Mouse (Mus musculus) heart, embryonic 12.5 days (tissue): Measurements from ENCODE around the gene A230050P20Rik. TPM values are rescaled to one million over a fixed set of nuclear protein-coding genes. Genes with fewer than 3 reads are reported as not detected.

Experiments
- ATAC-seq: fragments of 200-750 bp; cut with Nextera tagmentation; 2 replicates; pipeline ENCODE4 v1.8.0; 2017; ENCODE audit warnings: moderate TSS enrichment, moderate library complexity; ENCODE audit not compliant: insufficient number of reproducible peaks, low FRiP score
- H3K27ac ChIP-seq: fragments of 300-500 bp; sonication (generic); 2 replicates; pipeline ENCODE4 v1.5.1; 2016; ENCODE audit warnings: mild to moderate bottlenecking, moderate library complexity; ENCODE audit not compliant: poor library complexity, severe bottlenecking
- H3K27me3 ChIP-seq: fragments of 300-500 bp; sonication (generic); replicated peaks from 2 replicates; pipeline ENCODE4 v1.6.1; 2016; ENCODE audit warnings: mild to moderate bottlenecking, moderate library complexity
- H3K36me3 ChIP-seq: fragments of 300-500 bp; sonication (generic); 2 replicates; pipeline ENCODE4 v1.6.1; 2016; ENCODE audit warnings: mild to moderate bottlenecking, moderate library complexity
- H3K4me1 ChIP-seq: fragments of 300-500 bp; sonication (generic); replicated peaks from 2 replicates; pipeline ENCODE4 v1.6.1; 2016; ENCODE audit warnings: mild to moderate bottlenecking
- H3K4me2 ChIP-seq: fragments of 300-500 bp; sonication (generic); 2 replicates; pipeline ENCODE4 v1.6.1; 2016; ENCODE audit warnings: mild to moderate bottlenecking, moderate library complexity
- H3K4me3 ChIP-seq: fragments of 300-500 bp; sonication (generic); 2 replicates; pipeline ENCODE4 v1.5.1; 2016; ENCODE audit warnings: mild to moderate bottlenecking
- H3K9ac ChIP-seq: fragments of 300-500 bp; sonication (generic); 2 replicates; pipeline ENCODE4 v1.6.1; 2016; ENCODE audit warnings: mild to moderate bottlenecking, moderate library complexity
- H3K9me3 ChIP-seq: fragments of 300-500 bp; sonication (generic); replicated peaks from 2 replicates; pipeline ENCODE4 v1.6.1; 2016; ENCODE audit warnings: mild to moderate bottlenecking, moderate library complexity
- WGBS: fragments of 180-500 bp; shearing (Covaris S2); methylation state at CpG from one replicate; pipeline ENCODE4 v1.1.7; 2016; 5-methylcytosine and 5-hydroxymethylcytosine counted together
- microRNA-seq: library from miRNA; unstranded; fragments of <30 nt; microRNA quantifications from one replicate; pipeline ENCODE4, GENCODE M21; 2017
- polyA plus RNA-seq: library from polyadenylated mRNA; unstranded; fragments of >200 nt; fragmentation: Nextera tagmentation; extraction: Ambion mirVana; gene quantifications from 2 replicates; pipeline ENCODE4 v1.2.1, GENCODE M21; 2016

The A230050P20Rik gene
- polyA plus RNA-seq, 1 experiment from 2014 or later, result 7.1 TPM

DNA sequence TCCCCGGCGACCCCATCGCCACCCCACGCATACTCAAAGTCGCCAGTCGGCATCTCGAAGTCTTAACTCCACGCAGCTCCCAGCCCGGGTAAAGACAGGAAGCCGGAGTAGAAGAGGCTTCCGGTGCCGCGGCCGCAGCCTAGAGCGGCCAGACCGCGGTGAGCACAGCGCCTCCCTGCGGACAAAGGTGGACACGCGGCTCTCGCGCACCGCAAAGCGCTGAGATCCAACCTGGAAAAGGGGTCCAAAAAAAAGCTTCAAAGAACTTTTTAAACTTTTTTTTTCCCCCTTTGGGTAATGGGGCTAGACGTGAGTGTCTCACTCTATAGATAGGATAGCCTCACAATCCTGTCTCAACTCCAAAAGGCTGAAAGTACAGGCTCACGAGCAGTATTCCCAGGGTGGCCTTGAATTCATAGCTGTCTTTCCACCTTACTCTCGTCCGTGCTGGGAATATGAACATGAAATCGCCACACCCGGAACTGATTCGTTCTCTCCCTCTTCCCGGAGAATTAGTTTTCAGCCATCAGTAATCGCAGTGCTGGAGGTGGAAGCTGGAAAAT lies 30.1 kb downstream of the A230050P20Rik start, which contains the start of gene Eif3g:
TSS of gene Eif3g (minus strand) at position 113 of the 563 bp plus-strand sequence.
- Histone ChIP-seq H3K9me3 (no peaks in the 10 kb centered on the region), H3K4me2 (peak within 1 kb of the TSS; percentile 96), H3K27me3 (no peaks in the 10 kb centered on the region), H3K4me1 (peaks cover 25% of the 10 kb centered on the region), H3K27ac (peak within 1 kb of the TSS; percentile 37; the same call in 1 of the 2 replicates), H3K36me3 (peaks cover 36% of the 10 kb centered on the region), H3K9ac (peak within 1 kb of the TSS; percentile 96), H3K4me3 (peak within 1 kb of the TSS; percentile 91)
- ATAC-seq, result peak; percentile 82
- 4% methylated on average over 34 of the region's 34 CpGs for WGBS

DNA sequence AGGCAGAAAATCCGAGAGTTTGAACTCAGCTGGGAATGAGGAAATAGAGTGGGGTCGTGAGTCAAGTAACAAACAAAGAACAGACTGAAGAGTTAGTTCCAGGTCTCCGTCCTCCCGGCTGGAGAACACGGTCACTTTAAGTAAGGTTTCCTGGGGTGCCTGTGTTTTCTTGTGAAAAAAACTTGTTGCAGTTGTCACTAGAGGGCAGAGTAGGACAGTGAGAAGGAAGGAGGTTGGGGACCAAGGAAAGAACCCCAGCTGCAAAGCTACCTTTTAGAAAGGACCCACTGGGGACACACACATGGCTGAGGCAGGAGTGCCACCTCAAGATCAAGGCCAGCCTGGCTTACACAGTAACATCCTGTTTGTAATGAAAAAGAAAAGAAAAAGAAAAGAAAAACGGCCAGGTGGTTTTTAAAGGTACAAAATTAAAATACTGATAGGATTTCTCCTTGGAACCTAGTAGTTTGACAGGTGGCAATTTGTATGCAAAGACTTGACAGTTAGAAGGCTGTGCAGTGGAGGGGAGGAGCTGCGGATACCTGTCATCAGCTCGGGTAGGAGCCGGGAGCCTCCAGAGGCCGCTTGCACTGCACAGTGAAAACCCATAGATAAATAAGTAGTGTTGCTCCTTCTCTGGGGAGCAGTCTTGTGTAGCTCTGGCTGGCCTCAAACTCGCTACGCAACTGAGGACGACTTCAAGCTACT lies 33.2 kb downstream of the A230050P20Rik start:
- peaks cover 25% of the 10 kb centered on the region for H3K4me1 ChIP-seq
- peaks cover 31% of the 10 kb centered on the region for H3K36me3 ChIP-seq
- peak; percentile 41 for ATAC-seq
- H3K4me3 ChIP-seq, result no peak overlapping the region
- H3K4me2 ChIP-seq, result peak overlapping the region; percentile 45
- WGBS, result 7% methylated on average over 13 of the region's 13 CpGs
- H3K9ac ChIP-seq, result peak overlapping the region; percentile 19; the same call in 1 of the 2 replicates
- peak overlapping the region; percentile 59 for H3K27ac ChIP-seq
- H3K9me3 ChIP-seq, result no peaks in the 10 kb centered on the region
- H3K27me3 ChIP-seq, result no peaks in the 10 kb centered on the region

DNA sequence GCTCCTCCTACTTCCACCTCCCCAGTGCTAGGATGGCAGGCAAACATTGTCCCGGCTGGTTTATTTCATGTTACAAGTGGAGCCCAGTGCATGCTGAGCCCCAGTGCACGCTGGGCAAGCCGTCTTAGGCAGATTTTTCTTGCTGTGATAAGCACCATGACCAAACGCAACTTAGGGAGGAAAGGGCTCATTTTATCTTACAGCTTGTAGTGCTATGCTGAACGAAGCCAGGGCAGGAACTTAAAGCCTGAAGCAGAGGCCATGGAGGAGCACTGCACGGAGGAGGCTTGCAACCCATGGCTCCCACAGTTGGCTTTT lies 33.7 kb downstream of the A230050P20Rik start:
- H3K4me1 ChIP-seq, result peaks cover 20% of the 10 kb centered on the region
- peak; percentile 23 for ATAC-seq
- no peak overlapping the region for H3K4me3 ChIP-seq
- H3K27me3 ChIP-seq, result no peaks in the 10 kb centered on the region
- H3K36me3 ChIP-seq, result peaks cover 31% of the 10 kb centered on the region
- H3K9ac ChIP-seq, result peak overlapping the region; percentile 19; the same call in 1 of the 2 replicates
- H3K4me2 ChIP-seq, result peak overlapping the region; percentile 45
- no peaks in the 10 kb centered on the region for H3K9me3 ChIP-seq
- H3K27ac ChIP-seq, result peak overlapping the region; percentile 59
- 8% methylated on average over 6 of the region's 6 CpGs for WGBS

DNA sequence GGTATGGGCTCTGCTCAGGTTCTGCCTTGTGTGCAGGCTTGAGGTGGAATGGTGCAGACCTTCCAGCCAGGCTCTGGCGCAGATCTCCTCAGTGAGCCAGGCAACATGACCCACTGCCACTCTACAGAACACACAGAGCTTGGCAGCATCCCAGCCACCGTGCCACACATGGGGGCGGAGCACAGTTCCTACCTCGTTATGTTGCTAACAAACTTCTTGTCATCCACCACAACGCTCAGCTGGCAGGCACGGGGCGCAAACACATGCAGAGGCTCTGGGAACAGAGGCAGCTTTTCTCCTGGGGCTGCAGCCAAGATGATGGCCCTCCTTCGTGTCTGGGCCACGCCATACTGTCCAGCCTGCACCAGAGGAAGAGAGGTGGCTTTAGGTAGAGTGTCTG lies 41.5 kb downstream of the A230050P20Rik start:
- H3K4me3 ChIP-seq, result no peak overlapping the region
- 92% methylated on average over 9 of the region's 9 CpGs for WGBS
- no peak for ATAC-seq
- no peaks in the 10 kb centered on the region for H3K27me3 ChIP-seq
- H3K36me3 ChIP-seq, result peaks cover 100% of the 10 kb centered on the region
- H3K27ac ChIP-seq, result no peak overlapping the region
- no peaks in the 10 kb centered on the region for H3K4me1 ChIP-seq
- H3K4me2 ChIP-seq, result no peak overlapping the region
- no peaks in the 10 kb centered on the region for H3K9me3 ChIP-seq
- H3K9ac ChIP-seq, result no peak overlapping the region

DNA sequence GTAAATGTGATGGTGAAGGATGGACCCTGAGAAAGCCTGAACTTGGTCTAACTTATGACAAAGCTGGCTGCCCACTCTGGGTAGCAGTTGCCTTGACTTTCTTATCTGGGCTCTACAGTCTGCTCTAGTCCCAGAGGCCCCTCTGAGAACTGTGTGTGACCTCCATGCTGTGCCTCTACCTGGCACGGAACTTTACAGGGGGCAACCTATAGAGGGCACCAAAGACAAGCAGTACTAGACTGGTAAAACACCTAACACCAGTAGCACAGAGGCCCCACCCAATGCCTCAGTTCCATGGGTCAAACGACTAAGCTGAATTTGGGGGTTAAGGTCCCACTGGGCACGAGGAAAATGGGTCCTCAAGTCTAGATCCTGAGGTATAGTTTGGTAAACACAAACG lies 47.7 kb downstream of the A230050P20Rik start:
- Histone ChIP-seq H3K27ac (no peak overlapping the region), H3K27me3 (no peaks in the 10 kb centered on the region), H3K9me3 (no peaks in the 10 kb centered on the region), H3K36me3 (peaks cover 100% of the 10 kb centered on the region), H3K9ac (no peak overlapping the region), H3K4me3 (no peak overlapping the region), H3K4me2 (no peak overlapping the region), H3K4me1 (no peaks in the 10 kb centered on the region)
- no peak for ATAC-seq
- WGBS, result 85% methylated on average over 4 of the region's 4 CpGs

DNA sequence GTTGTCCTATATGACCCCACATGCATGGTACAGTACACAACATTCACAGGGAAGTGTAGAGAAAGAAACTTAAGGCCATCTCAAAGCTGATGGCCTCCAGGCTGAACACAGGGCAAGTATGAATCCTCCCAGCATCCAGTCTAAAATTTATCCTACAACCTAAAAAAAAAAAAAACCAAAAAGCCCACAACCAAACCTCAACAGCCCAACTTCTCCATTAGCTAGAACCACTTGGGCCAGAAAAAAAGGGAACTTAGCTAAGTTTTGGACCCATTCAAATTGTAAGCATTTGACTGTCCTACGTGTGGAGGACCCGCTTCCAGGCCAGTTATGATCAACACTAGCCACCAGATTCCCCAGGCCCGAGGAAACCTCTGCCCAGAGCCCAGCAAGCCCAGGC lies 54.8 kb downstream of the A230050P20Rik start:
- Histone ChIP-seq H3K4me2 (no peak overlapping the region), H3K4me1 (no peaks in the 10 kb centered on the region), H3K36me3 (peaks cover 99% of the 10 kb centered on the region), H3K4me3 (no peak overlapping the region), H3K9me3 (no peaks in the 10 kb centered on the region), H3K27ac (no peak overlapping the region), H3K9ac (no peak overlapping the region), H3K27me3 (no peaks in the 10 kb centered on the region)
- 95% methylated on average over 3 of the region's 3 CpGs for WGBS
- no peak for ATAC-seq

Small RNA genes lying within 50 kb of the gene (microRNA-seq; reads per million reads assigned to microRNA genes)
- not detected for gene Mir7081

Other genes with a start within 250 kb of the A230050P20Rik start
- 362 and 384 TPM in 2 replicates for gene Ubl5, start 225.8 kb upstream of the A230050P20Rik start, polyA plus RNA-seq
- 18.7 and 19.4 TPM in 2 replicates for gene Fbxl12, start 223.9 kb upstream of the A230050P20Rik start, polyA plus RNA-seq
- 43.4 and 44.3 TPM in 2 replicates for gene Pin1, start 216.5 kb upstream of the A230050P20Rik start, polyA plus RNA-seq
- gene Olfm2, start 122.3 kb upstream of the A230050P20Rik start, polyA plus RNA-seq, result 0.87 and 1.1 TPM in 2 replicates
- 0.05 and 0.06 TPM in 2 replicates for gene Col5a3, start 53.6 kb upstream of the A230050P20Rik start, polyA plus RNA-seq
- gene Rdh8, start 50.1 kb upstream of the A230050P20Rik start, polyA plus RNA-seq, result not detected in 2 replicates
- gene Angptl6, start 11.1 kb downstream of the A230050P20Rik start, polyA plus RNA-seq, result 1.5 and 2.5 TPM in 2 replicates
- 43.5 and 44.3 TPM in 2 replicates for gene Ppan, start 19.5 kb downstream of the A230050P20Rik start, polyA plus RNA-seq
- gene Eif3g, start 30.0 kb downstream of the A230050P20Rik start, polyA plus RNA-seq, result 215 and 236 TPM in 2 replicates
- gene Dnmt1, start 91.2 kb downstream of the A230050P20Rik start, polyA plus RNA-seq, result 86.6 and 86.8 TPM in 2 replicates
- gene S1pr2, start 108.1 kb downstream of the A230050P20Rik start, polyA plus RNA-seq, result 22.5 and 25.9 TPM in 2 replicates
- gene Mrpl4, start 134.1 kb downstream of the A230050P20Rik start, polyA plus RNA-seq, result 123 and 126 TPM in 2 replicates
- 8.9 and 9.3 TPM in 2 replicates for gene Icam1, start 147.3 kb downstream of the A230050P20Rik start, polyA plus RNA-seq
- 5.6 and 8.1 TPM in 2 replicates for gene Icam4, start 160.7 kb downstream of the A230050P20Rik start, polyA plus RNA-seq
- not detected in 2 replicates for gene Icam5, start 163.4 kb downstream of the A230050P20Rik start, polyA plus RNA-seq
- gene Zglp1, start 198.5 kb downstream of the A230050P20Rik start, polyA plus RNA-seq, result 1.0 and 1.1 TPM in 2 replicates
- gene Gm49373, start 204.5 kb downstream of the A230050P20Rik start, polyA plus RNA-seq, result 0.63 and 0.69 TPM in 2 replicates
- 44.2 and 47.7 TPM in 2 replicates for gene Fdx1l, start 205.0 kb downstream of the A230050P20Rik start, polyA plus RNA-seq
- 1.8 and 2.0 TPM in 2 replicates for gene Gm38431, start 223.4 kb downstream of the A230050P20Rik start, polyA plus RNA-seq
- 62.9 and 67.7 TPM in 2 replicates for gene Raver1, start 223.4 kb downstream of the A230050P20Rik start, polyA plus RNA-seq